Mouse (Mus musculus) brain, embryonic 18.5 days (tissue): ENCODE data around the gene Ccnc.

Source experiments
- DNase-seq: peaks from one replicate; pipeline ENCODE4 v3.0.0-alpha.2; 2012; ENCODE audit warnings: low read depth, low spot score

Ccnc gene

GRCm38 (mm10) chr4:21801620-21802019 is 74.1 kb downstream of the Ccnc start:
- DNase-seq = no peak

GRCm38 (mm10) chr4:21807204-21807603 is 79.7 kb downstream of the Ccnc start:
- no peak for DNase-seq
